Mouse (Mus musculus): ENCODE measurements around the gene Dgcr2.

DNA sequence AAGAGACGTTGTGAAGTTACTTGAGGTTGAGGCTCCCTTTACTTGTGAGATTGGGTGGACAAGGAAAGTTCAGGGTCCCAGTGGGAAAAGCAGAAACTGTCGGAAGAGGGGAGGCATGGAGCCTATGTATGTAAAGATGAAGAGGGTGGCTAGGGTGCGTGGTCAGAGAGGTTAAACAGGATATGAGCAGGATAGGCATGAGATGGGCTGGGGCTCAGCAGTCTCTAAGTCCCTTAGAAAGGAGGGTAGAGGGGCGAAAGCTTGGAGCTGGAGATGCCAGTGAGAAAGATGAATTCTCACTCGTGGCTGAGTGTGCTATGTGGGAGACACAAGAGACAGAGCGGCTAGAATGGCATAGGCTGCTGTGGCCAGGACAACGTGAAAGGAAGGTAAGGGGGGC, 65.5 kb downstream of the Dgcr2 start, which contains the start of gene B830017H08Rik:
- no peak for TF ChIP-seq POLR2A (IDR thresholded peaks at IDR 0.05; ENCODE audit: borderline replicate concordance, low read depth, low read length)
- TF ChIP-seq CTCF (IDR thresholded peaks at IDR 0.05; ENCODE audit: low read depth, low read length): no peak

Measured in bone marrow macrophage, adult 2 months (primary cell).